Mouse (Mus musculus) heart, embryonic 15.5 days (tissue): ENCODE data around the gene Tox3. TPM values are rescaled to one million over a fixed set of nuclear protein-coding genes. Genes with fewer than 3 reads are reported as not detected.

Source experiments
- ATAC-seq: fragments of 200-750 bp; cut with Nextera tagmentation; replicated peaks from 2 replicates; pipeline ENCODE4 v1.8.0; 2017; ENCODE audit warnings: low read depth, moderate TSS enrichment; ENCODE audit not compliant: insufficient number of reproducible peaks, insufficient read depth, low FRiP score
- H3K27ac ChIP-seq: fragments of 300-500 bp; sonication (generic); 2 replicates; pipeline ENCODE4 v1.5.1; 2015; ENCODE audit warnings: mild to moderate bottlenecking, inconsistent platforms
- H3K27me3 ChIP-seq: fragments of 300-500 bp; sonication (generic); 2 replicates; pipeline ENCODE4 v1.6.1; 2015; ENCODE audit warnings: inconsistent platforms
- H3K36me3 ChIP-seq: fragments of 300-500 bp; sonication (generic); 2 replicates; pipeline ENCODE4 v1.6.1; 2015; ENCODE audit warnings: mild to moderate bottlenecking, inconsistent platforms
- H3K4me1 ChIP-seq: fragments of 300-500 bp; sonication (generic); replicated peaks from 2 replicates; pipeline ENCODE4 v1.6.1; 2015; ENCODE audit warnings: inconsistent platforms
- H3K4me2 ChIP-seq: fragments of 300-500 bp; sonication (generic); 2 replicates; pipeline ENCODE4 v1.6.1; 2015; ENCODE audit warnings: inconsistent platforms, mild to moderate bottlenecking, moderate library complexity
- H3K4me3 ChIP-seq: fragments of 300-500 bp; sonication (generic); 2 replicates; pipeline ENCODE4 v1.5.1; 2015; ENCODE audit warnings: mild to moderate bottlenecking, inconsistent platforms
- H3K9ac ChIP-seq: fragments of 300-500 bp; sonication (generic); 2 replicates; pipeline ENCODE4 v1.6.1; 2015; ENCODE audit warnings: mild to moderate bottlenecking, inconsistent platforms
- H3K9me3 ChIP-seq: fragments of 300-500 bp; sonication (generic); replicated peaks from 2 replicates; pipeline ENCODE4 v1.6.1; 2016; ENCODE audit warnings: inconsistent platforms
- WGBS: fragments of 180-500 bp; shearing (Covaris S2); methylation state at CpG from one replicate; pipeline ENCODE4 v1.1.7; 2015; ENCODE audit warnings: mixed read lengths; 5-methylcytosine and 5-hydroxymethylcytosine counted together
- polyA plus RNA-seq: library from polyadenylated mRNA; unstranded; fragments of >200 nt; fragmentation: Nextera tagmentation; extraction: Ambion mirVana; gene quantifications from 2 replicates; pipeline ENCODE4 v1.2.1, GENCODE M21; 2015

Gene Tox3
- 15.0 and 17.1 TPM in 2 replicates for polyA plus RNA-seq

DNA sequence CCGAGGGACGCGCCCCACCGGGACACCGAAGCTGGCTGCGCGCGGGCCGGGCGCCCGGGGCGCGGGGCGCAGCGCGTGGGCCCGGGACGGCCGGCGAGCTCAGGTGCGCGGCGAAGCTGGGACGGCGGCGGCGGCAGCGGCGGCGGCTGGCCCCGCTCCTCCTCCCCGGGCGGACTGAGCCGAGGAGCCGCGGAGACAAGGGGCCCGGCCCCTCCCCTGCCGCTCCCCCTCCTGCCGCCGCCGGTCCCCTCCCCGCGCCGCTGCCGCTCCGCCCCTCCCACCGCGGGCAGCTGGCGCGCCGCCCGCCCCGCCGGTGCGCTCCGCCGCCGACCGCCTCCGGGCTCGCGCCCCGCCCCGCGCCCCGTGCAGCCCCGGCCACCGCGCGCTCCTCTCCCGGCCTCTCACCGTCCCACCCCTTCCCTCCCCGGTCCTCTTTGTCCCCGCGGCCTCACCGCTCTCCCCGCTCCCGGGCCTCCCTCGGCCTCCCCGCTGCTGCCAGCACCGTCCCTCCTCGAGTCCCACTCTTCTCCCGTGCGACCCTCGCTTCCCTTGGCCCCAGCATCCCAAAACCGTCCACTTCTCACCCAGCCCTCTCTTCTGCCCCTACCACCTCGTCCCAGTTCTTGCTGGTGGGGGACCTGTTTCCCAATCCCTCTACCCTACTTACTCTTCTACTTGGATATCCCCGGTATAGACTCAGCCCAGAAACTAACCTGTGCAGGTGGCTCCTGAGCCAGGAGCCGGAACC is at the start of gene Tox3:
Tox3 (minus strand) TSS at position 166 of the 748 bp plus-strand sequence.
- peak within 1 kb of the TSS; percentile 66 for H3K4me3 ChIP-seq
- H3K36me3 ChIP-seq: no peaks in the 10 kb centered on the region
- H3K27me3 ChIP-seq: no peaks in the 10 kb centered on the region
- peak within 1 kb of the TSS; percentile 88 for H3K27ac ChIP-seq
- WGBS: 9% methylated on average over 16 of the region's 89 CpGs
- no peaks in the 10 kb centered on the region for H3K9me3 ChIP-seq
- H3K4me2 ChIP-seq: peak within 1 kb of the TSS; percentile 80
- H3K9ac ChIP-seq: peak within 1 kb of the TSS; percentile 82
- peak; percentile 72 for ATAC-seq
- peaks cover 25% of the 10 kb centered on the region for H3K4me1 ChIP-seq

DNA sequence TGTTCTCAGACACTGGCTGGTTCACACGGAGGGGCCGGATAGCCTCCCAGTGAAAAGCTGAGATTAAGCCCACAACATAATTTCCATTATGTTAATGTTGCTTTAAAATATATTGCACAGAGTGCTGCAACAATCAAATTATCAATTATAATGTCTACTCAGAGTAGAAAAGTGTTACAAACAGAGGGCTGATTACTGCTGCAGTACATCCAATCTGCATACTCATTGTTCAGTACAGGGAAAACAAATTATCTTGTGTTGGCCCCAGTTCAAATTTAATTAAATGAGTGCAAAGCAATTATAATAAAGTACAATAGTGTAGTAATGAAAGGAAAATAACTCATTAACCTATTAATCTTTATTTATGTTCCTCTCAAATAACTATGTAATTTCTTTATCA is 44.5 kb upstream of the Tox3 start:
- H3K9me3 ChIP-seq: no peaks in the 10 kb centered on the region
- no peak overlapping the region for H3K9ac ChIP-seq
- H3K27me3 ChIP-seq: no peaks in the 10 kb centered on the region
- H3K4me1 ChIP-seq: no peaks in the 10 kb centered on the region
- no peak for ATAC-seq
- H3K4me2 ChIP-seq: no peak overlapping the region
- no peak overlapping the region for H3K4me3 ChIP-seq
- H3K27ac ChIP-seq: no peak overlapping the region
- WGBS: 91% methylated on average over 2 of the region's 2 CpGs
- no peaks in the 10 kb centered on the region for H3K36me3 ChIP-seq

DNA sequence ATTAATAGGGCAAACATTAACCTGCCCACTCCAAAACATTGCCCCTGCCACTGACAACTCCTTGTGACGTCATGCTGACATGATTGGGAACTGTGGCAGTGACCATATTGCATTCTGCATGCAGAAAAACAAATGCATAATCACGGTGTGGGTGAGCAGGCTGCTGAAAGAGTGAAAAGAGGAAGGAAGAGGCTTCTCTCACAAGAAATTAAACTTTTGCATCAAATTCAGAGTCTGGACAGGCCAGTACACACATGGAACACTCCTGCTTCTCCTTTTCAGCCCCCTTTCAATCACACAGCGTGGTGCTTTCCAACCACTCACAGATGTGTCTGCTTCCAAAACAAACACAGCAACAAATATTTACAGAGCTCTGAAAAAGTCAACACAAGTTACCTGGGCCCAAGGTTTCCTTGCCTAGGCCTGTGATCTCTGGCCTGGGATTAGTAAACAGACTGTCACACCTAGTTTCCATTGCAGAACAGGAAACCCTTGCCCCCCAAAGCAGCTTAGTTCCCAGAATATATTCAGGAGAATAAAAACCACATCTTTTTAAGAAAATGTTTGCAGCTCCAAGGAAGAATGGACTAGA is 43.4 kb upstream of the Tox3 start:
- Histone ChIP-seq H3K9ac (no peak overlapping the region), H3K27ac (no peak overlapping the region), H3K4me2 (no peak overlapping the region), H3K4me1 (no peaks in the 10 kb centered on the region), H3K4me3 (no peak overlapping the region), H3K27me3 (no peaks in the 10 kb centered on the region), H3K9me3 (no peaks in the 10 kb centered on the region), H3K36me3 (no peaks in the 10 kb centered on the region)
- WGBS: 64% methylated on average over 3 of the region's 3 CpGs
- no peak for ATAC-seq

- 93% methylated on average over 1 of the region's 1 CpGs for WGBS
Observed at GRCm38 (mm10) chr8:90390827-90391226, 42.7 kb upstream of the Tox3 start.

DNA sequence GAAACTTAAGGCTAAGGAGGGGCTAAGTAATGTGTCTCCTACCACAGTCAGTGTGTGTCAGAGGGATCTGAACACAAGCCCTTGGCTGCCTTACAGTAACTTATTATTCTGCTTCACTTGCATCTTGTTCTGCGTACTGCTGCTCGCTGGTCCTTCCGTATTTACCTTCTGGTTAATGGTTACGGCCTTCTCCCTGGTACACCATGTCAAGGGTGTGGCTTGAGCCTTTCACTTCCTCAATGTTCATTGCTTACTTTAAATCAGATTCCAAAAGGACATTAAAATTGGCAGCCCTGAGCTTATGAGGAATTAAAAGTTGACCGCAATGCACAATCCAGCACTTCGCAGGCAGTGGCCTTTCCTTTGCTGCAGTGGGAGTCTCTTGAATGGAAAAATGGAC is 30.9 kb upstream of the Tox3 start:
- 90% methylated on average over 6 of the region's 6 CpGs for WGBS
- no peak overlapping the region for H3K27ac ChIP-seq
- no peak overlapping the region for H3K9ac ChIP-seq
- no peaks in the 10 kb centered on the region for H3K36me3 ChIP-seq
- no peak overlapping the region for H3K4me2 ChIP-seq
- H3K4me1 ChIP-seq: no peaks in the 10 kb centered on the region
- no peaks in the 10 kb centered on the region for H3K9me3 ChIP-seq
- no peaks in the 10 kb centered on the region for H3K27me3 ChIP-seq
- no peak overlapping the region for H3K4me3 ChIP-seq
- ATAC-seq: no peak

More at GRCm38 (mm10) chr8:90390827-90391226, 42.7 kb upstream of the Tox3 start:
- no peaks in the 10 kb centered on the region for H3K9me3 ChIP-seq
- H3K4me2 ChIP-seq: no peak overlapping the region
- no peak overlapping the region for H3K9ac ChIP-seq
- no peaks in the 10 kb centered on the region for H3K4me1 ChIP-seq
- H3K27ac ChIP-seq: no peak overlapping the region
- no peaks in the 10 kb centered on the region for H3K27me3 ChIP-seq
- no peak for ATAC-seq
- no peak overlapping the region for H3K4me3 ChIP-seq
- no peaks in the 10 kb centered on the region for H3K36me3 ChIP-seq

GRCm38 (mm10) chr8:90378036-90378435 is 29.9 kb upstream of the Tox3 start:
- ATAC-seq: no peak
- 83% methylated on average over 3 of the region's 3 CpGs for WGBS
- Histone ChIP-seq H3K4me2 (no peak overlapping the region), H3K9me3 (no peaks in the 10 kb centered on the region), H3K36me3 (no peaks in the 10 kb centered on the region), H3K27me3 (no peaks in the 10 kb centered on the region), H3K4me1 (no peaks in the 10 kb centered on the region), H3K4me3 (no peak overlapping the region), H3K27ac (no peak overlapping the region), H3K9ac (no peak overlapping the region)

GRCm38 (mm10) chr8:90371611-90372222 is 23.6 kb upstream of the Tox3 start:
- H3K27ac ChIP-seq: no peak overlapping the region
- 82% methylated on average over 10 of the region's 10 CpGs for WGBS
- ATAC-seq: no peak

GRCm38 (mm10) chr8:90369876-90370275 is 21.7 kb upstream of the Tox3 start:
- no peaks in the 10 kb centered on the region for H3K27me3 ChIP-seq
- no peak for ATAC-seq
- H3K27ac ChIP-seq: no peak overlapping the region
- no peaks in the 10 kb centered on the region for H3K9me3 ChIP-seq
- H3K4me1 ChIP-seq: no peaks in the 10 kb centered on the region
- 32% methylated on average over 3 of the region's 3 CpGs for WGBS
- H3K4me3 ChIP-seq: no peak overlapping the region
- no peak overlapping the region for H3K4me2 ChIP-seq
- no peak overlapping the region for H3K9ac ChIP-seq
- no peaks in the 10 kb centered on the region for H3K36me3 ChIP-seq

More at GRCm38 (mm10) chr8:90371611-90372222, 23.6 kb upstream of the Tox3 start:
- Histone ChIP-seq H3K27me3 (no peaks in the 10 kb centered on the region), H3K36me3 (no peaks in the 10 kb centered on the region), H3K4me2 (no peak overlapping the region), H3K9ac (no peak overlapping the region), H3K4me1 (no peaks in the 10 kb centered on the region), H3K9me3 (no peaks in the 10 kb centered on the region), H3K4me3 (no peak overlapping the region)

- Histone ChIP-seq H3K9me3 (no peaks in the 10 kb centered on the region), H3K4me2 (no peak overlapping the region), H3K27me3 (no peaks in the 10 kb centered on the region), H3K4me3 (no peak overlapping the region), H3K27ac (no peak overlapping the region), H3K9ac (no peak overlapping the region), H3K36me3 (no peaks in the 10 kb centered on the region), H3K4me1 (no peaks in the 10 kb centered on the region)
- ATAC-seq: no peak
- WGBS: 48% methylated on average over 3 of the region's 3 CpGs
Observed at GRCm38 (mm10) chr8:90356729-90357128, 8.6 kb upstream of the Tox3 start.

GRCm38 (mm10) chr8:90354782-90355181 is 6.6 kb upstream of the Tox3 start:
- no peak overlapping the region for H3K27ac ChIP-seq
- 76% methylated on average over 3 of the region's 3 CpGs for WGBS
- peaks cover 3% of the 10 kb centered on the region for H3K4me1 ChIP-seq
- H3K4me2 ChIP-seq: no peak overlapping the region
- H3K4me3 ChIP-seq: no peak overlapping the region
- no peak for ATAC-seq
- no peaks in the 10 kb centered on the region for H3K9me3 ChIP-seq
- H3K36me3 ChIP-seq: no peaks in the 10 kb centered on the region
- no peak overlapping the region for H3K9ac ChIP-seq
- no peaks in the 10 kb centered on the region for H3K27me3 ChIP-seq

DNA sequence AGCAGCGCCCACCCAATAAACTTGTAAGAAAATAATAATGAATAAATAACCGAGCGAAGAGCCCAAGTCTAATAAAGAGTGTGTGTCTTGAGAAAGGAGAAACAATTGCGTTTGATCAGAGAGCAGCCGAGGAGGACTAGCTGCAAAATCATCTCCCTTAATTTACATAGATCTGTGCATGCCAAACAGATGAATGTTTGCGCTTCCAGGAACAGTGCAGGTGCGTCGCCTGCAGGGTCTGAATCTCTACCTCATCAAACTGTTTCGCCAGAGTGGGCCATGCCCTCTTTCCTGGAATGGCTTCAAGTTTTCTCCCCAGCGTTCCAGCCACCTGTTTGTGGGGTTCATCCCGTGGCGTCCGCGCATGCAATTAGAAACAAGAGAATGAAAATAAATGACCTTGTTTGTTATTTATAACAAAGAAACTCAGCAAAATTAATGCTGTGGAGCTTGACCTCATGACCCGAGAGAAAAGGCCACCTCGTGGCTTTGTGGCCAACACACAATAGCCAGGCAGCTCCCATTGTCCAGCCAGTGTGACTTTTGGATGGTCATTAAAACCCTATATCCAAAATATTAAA is 5.9 kb upstream of the Tox3 start:
- Histone ChIP-seq H3K4me2 (no peak overlapping the region), H3K27ac (no peak overlapping the region), H3K9ac (no peak overlapping the region), H3K4me1 (peaks cover 9% of the 10 kb centered on the region), H3K27me3 (no peaks in the 10 kb centered on the region), H3K9me3 (no peaks in the 10 kb centered on the region), H3K36me3 (no peaks in the 10 kb centered on the region), H3K4me3 (no peak overlapping the region)
- WGBS: 79% methylated on average over 16 of the region's 16 CpGs
- ATAC-seq: no peak
